Mouse (Mus musculus): Measurements from ENCODE around the gene Gm5447. TPM values are rescaled to one million over a fixed set of nuclear protein-coding genes. Genes with fewer than 3 reads are reported as not detected.
A peak's percentile ranks its signal among the peaks of the same experiment; 100 is the strongest.

The Gm5447 gene
- not detected for total RNA-seq (2021)
- long read RNA-seq, experiment 1, result 0 reads
- long read RNA-seq, experiment 2, result 0 reads

- peak; percentile 80 for DNase-seq
Measured at GRCm38 (mm10) chr13:30973501-30974246, at the start of gene Gm5447, which contains the start of gene Exoc2. Gm5447 (plus strand) TSS chr13:30974204. Exoc2 (minus strand) TSS chr13:30974093.

- no peak for DNase-seq
Measured at GRCm38 (mm10) chr13:30924269-30924668, 49.7 kb upstream of the Gm5447 start.

GRCm38 (mm10) chr13:30929119-30929518 lies 44.9 kb upstream of the Gm5447 start:
- DNase-seq, result no peak

- no peak for DNase-seq
Measured at GRCm38 (mm10) chr13:30931613-30932012, 42.4 kb upstream of the Gm5447 start.

- DNase-seq, result no peak
Measured at GRCm38 (mm10) chr13:30932972-30933371, 41.0 kb upstream of the Gm5447 start.

GRCm38 (mm10) chr13:30945788-30946187 lies 28.2 kb upstream of the Gm5447 start:
- no peak for DNase-seq

- DNase-seq, result no peak
Measured at GRCm38 (mm10) chr13:30947129-30947528, 26.9 kb upstream of the Gm5447 start.

GRCm38 (mm10) chr13:30947540-30947939 lies 26.5 kb upstream of the Gm5447 start, which contains the start of gene Hus1b:
Hus1b (minus strand) TSS chr13:30947759.
- no peak for DNase-seq

GRCm38 (mm10) chr13:30949181-30949580 lies 24.8 kb upstream of the Gm5447 start:
- DNase-seq, result no peak

GRCm38 (mm10) chr13:30952044-30952443 lies 22.0 kb upstream of the Gm5447 start:
- no peak for DNase-seq

- DNase-seq, result no peak
Measured at GRCm38 (mm10) chr13:30953580-30953979, 20.4 kb upstream of the Gm5447 start.

- DNase-seq, result no peak
Measured at GRCm38 (mm10) chr13:30960714-30961113, 13.3 kb upstream of the Gm5447 start.

GRCm38 (mm10) chr13:30961932-30962331 lies 12.1 kb upstream of the Gm5447 start:
- DNase-seq, result no peak

- DNase-seq, result no peak
Measured at GRCm38 (mm10) chr13:30966507-30966911, 7.5 kb upstream of the Gm5447 start.

GRCm38 (mm10) chr13:30968311-30968710 lies 5.7 kb upstream of the Gm5447 start:
- no peak for DNase-seq

GRCm38 (mm10) chr13:30971047-30971446 lies 3.0 kb upstream of the Gm5447 start:
- DNase-seq, result no peak

GRCm38 (mm10) chr13:30972102-30972501 lies 1.9 kb upstream of the Gm5447 start:
- no peak for DNase-seq

GRCm38 (mm10) chr13:30974247-30974630 lies 235 bp downstream of the Gm5447 start:
- DNase-seq, result no peak

GRCm38 (mm10) chr13:30976536-30977084 lies 2.6 kb downstream of the Gm5447 start:
- no peak for DNase-seq

- no peak for DNase-seq
Measured at GRCm38 (mm10) chr13:30978224-30978623, 4.2 kb downstream of the Gm5447 start.

GRCm38 (mm10) chr13:30981666-30982065 lies 7.7 kb downstream of the Gm5447 start:
- DNase-seq, result peak; percentile 42

GRCm38 (mm10) chr13:30985275-30985597 lies 11.2 kb downstream of the Gm5447 start:
- no peak for DNase-seq

GRCm38 (mm10) chr13:30985598-30986466 lies 11.8 kb downstream of the Gm5447 start:
- DNase-seq, result peak; percentile 60

All from gastrocnemius, postnatal 10 days (tissue).